Mouse (Mus musculus) adrenal gland, postnatal 36 days (tissue): ENCODE data around the gene Rxrb. TPM values are rescaled to one million over a fixed set of nuclear protein-coding genes. Genes with fewer than 3 reads are reported as not detected.

ENCODE experiments used
- DNase-seq, 2 experiments: peaks; one replicate each; pipeline ENCODE4 v3.0.0; 2021; ENCODE audit warnings: mixed read lengths in 1 of 2
- total RNA-seq, 2 experiments: library from RNA; stranded (reverse); gene quantifications; 2 replicates each; pipeline ENCODE4 v1.2.3; 2021

The Rxrb gene
- total RNA-seq, 2 experiments from 2014 or later = 53.5 to 55.7 TPM

DNA sequence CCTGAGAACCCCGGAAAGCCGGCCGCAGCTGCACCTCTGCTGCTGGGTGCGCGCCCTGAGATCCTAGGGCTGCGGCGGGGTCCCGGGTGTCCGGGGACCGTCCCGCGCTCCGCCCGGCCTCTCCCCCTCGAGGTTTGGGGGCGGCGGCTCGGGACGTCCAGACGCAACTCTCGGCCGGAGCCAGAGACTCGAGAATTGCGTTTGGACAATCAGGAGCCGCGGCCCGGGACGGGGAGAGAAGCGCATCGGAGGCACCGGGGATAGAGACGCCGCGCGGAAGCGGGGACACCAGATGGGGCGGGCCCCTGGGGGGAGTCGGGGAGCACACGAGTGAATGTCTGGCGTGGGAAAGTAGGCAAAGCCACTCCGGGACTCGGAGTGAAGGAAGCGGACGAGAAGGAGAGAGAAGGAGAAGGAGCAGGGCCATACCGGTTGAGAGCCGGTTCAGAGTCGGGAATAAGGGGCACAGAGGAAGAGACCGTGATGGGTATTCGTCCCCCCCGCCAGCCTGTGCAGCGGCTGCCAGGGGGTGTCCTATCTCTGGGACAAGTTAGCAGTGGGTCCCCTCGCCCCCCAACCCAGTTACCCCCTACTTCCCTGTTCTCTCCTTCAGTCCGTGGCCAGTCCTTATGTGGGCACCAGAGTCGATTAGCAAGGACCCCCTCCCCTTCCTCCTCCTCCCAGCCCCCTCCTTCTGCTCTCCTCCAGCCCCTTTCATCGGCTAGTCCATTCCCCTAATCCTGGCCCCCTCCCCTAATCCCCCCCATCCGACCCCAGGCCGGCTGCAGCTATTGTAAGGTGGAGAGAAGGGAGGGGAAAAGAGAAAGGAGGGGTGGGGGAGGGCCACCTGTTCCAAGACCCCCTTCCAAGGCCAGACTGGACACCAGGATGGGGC is 6.5 kb upstream of the Rxrb start:
- peak; percentile 57 to 71 for DNase-seq

GRCm38 (mm10) chr17:34025756-34026151 is 5.9 kb upstream of the Rxrb start:
- DNase-seq = no peak

- no peak for DNase-seq
These were observed 5.4 kb upstream of the Rxrb start for GRCm38 (mm10) chr17:34026221-34026620.

- DNase-seq = peak; percentile 61 to 66
These were observed 4.5 kb upstream of the Rxrb start for GRCm38 (mm10) chr17:34026917-34027655.

DNA sequence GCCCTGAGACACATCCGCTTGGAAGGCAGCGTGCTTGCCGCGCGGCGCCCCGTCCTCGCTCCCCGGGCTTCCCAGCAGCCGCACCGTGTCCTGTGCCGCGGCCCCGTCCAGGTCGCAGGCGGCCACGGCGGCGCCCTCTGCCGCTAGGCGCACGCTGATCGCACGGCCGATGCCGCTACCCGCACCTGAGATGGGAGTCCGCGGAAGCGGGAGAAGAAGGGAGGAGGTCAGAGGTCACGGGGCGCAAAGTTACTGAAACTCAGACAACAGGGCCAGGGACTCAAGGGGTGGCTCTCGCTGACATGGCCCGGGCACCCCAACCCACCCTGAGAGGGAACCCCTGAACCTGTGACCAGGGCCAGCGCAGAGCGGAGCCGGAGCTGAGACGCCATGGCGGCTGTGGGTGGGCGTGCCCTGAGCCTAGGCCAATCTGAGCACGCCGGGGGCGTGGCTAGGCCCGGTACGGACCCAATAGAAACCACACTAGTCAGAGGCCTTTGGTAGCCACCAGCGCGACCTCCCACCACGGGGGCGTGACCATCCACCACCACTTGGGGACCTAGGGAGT is 3.9 kb upstream of the Rxrb start, which contains the start of gene H2-Ke6:
H2-Ke6 (minus strand) TSS at position 405 of the 568 bp plus-strand sequence.
- peak; percentile 96 to 97 for DNase-seq

DNA sequence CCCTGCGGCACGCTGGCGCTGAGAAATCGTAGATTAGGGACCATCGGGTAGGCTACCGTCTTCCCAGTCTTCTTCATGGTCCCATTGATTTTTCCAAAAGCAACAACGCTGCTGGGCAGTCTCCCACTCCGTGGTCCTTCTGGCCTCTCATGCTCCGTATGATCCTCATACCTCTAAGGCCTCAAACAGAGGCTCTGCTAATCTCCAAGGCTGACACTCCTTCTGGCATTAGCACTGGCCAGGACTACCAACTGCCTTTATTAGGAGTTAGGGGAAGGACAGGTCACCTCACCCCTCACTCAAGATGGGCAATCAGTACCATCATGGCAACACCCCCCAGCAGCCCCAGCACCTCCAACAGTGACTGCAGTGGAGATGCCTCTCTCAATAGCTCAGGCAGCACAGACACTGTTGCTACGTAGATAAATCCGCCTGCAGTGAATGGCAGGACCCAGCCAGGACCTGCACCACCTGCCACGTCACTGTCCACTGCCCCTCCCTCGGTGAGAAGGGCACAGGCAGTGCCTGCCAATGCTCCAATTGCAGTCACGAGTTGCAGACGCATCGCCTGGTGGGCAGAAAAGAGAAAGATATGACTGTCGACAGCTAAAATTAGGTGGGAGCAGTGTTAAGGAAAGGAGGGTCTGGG is 3.0 kb upstream of the Rxrb start:
- no peak for DNase-seq

DNA sequence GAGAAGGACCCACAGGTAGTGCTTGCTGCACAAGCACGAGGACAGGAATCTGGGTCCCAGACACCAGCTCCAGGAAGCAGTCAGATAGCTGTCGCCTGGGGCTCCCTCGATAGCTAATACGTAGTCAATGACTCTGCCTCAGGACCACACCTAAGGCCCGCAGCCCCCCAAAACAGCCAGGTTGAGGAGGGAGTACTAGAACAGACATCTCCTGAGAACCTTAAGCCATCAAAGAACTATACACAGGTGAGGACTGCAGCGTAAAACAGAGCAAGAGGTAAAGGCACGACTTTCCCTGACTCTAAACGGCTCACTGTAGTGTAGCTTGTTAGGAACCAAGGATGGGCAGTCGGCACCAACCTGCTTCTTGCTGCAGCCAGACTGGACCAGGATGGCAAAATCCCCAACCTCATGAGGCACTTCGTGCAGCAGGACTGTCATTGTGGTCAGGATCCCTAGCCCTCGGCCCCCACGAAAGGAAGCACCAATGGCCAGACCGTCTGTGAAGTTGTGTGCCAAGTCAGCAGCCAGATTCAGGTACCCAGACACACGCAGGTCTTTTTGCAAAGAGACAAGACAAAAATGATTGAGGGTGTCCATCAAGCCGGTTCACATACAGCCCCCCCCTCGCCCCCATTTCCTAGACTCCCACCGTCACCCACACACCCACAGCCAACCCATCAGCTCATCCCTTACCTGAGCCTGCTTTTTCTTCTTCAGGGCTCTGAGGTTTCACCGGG is 2.3 kb upstream of the Rxrb start:
- no peak for DNase-seq

DNA sequence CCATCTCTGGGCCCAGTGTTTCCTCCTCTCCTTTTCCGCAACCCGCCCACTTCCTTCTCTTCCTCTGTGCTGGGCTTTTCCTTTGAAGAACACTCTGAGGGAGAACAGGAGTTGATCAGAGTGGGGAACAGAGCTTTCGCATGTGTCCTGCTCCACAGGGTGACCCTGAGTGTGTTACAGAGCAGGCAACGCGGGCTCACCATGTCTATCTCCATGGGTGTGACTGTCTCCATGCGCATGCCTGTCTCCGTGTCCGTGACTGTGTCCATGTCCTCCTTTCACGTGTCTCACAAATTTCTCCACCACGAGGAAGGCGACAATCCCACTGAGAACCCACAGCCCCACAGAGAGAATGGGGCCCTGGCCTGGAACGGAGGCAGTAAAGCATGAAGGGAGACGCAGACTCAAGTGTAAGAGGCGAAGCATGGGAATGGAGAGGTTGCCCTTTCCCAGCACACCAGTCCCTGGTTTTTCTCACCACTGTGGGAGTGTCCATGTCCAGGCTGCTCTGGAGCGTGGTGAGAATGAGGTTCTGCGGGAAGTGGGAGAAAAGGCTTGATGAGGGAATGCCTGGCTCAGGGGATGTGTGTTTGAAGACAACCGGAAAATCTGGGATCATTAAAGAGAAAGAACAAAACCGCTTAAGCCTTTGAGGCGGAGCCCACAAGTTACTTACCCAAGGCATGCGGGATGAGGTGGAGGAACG is 1.6 kb upstream of the Rxrb start:
- DNase-seq = no peak

GRCm38 (mm10) chr17:34030861-34031326 is 718 bp upstream of the Rxrb start:
- peak in 1 of 2 experiments; percentile 44 for DNase-seq

DNA sequence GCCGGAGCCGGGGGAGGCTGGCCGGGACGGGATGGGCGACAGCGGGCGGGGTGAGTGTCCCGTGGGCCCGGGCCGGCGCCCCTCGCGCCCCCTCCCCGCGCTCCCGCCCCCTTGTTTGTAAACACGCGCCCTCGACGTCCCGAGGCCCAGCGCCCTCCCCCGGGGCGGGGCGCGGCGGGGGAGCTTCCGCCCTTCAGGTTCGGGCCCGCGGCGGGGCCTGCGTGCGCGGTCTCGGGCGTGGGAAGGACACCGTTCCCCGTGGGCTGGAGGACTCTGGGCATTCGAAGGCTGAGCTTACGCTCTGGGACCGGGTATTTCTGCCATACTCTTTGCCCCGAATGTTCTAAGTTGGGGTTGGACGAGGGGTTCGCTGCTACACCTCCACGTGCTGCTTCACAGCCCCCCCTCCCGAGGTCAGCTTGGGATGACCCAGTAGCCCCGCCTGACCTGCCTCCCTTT is 591 bp downstream of the Rxrb start:
- DNase-seq = peak; percentile 81 to 88

DNA sequence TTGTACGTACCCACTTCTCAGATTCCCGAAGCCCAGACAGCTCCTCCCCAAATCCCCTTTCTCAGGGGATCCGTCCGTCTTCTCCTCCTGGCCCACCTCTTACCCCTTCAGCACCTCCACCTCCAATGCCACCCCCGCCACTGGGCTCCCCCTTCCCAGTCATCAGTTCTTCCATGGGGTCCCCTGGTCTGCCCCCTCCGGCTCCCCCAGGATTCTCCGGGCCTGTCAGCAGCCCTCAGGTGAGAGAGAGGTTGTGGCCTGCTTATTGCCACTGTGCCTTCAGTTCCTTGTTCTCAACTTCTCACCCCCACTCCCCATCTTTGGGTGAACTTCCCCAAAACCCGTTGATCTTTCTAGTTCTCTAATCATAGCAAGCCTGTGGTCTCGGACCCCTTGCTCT is 1.2 kb downstream of the Rxrb start:
- peak in 1 of 2 experiments; percentile 40 for DNase-seq

- DNase-seq = no peak
These were observed 1.8 kb downstream of the Rxrb start for GRCm38 (mm10) chr17:34033441-34033840.

- DNase-seq = peak; percentile 68 to 81
These were observed 2.5 kb downstream of the Rxrb start for GRCm38 (mm10) chr17:34034064-34034463.

- no peak for DNase-seq
These were observed 3.9 kb downstream of the Rxrb start for GRCm38 (mm10) chr17:34035517-34035916.

DNA sequence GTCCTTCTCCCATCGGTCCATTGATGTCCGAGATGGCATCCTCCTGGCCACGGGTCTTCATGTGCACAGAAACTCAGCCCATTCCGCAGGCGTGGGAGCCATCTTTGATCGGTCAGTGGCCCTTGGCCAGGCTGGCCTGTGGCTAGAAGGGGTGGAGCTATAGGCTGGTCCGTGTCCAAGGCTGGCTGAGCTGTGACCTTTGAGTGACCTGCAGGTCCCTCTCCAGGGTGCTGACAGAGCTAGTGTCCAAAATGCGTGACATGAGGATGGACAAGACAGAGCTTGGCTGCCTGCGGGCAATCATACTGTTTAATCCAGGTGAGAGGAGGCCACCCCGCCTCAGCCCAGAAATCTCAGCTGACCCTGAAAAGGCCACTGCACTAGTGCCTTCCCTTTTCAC is 5.0 kb downstream of the Rxrb start:
- peak; percentile 41 to 62 for DNase-seq

DNA sequence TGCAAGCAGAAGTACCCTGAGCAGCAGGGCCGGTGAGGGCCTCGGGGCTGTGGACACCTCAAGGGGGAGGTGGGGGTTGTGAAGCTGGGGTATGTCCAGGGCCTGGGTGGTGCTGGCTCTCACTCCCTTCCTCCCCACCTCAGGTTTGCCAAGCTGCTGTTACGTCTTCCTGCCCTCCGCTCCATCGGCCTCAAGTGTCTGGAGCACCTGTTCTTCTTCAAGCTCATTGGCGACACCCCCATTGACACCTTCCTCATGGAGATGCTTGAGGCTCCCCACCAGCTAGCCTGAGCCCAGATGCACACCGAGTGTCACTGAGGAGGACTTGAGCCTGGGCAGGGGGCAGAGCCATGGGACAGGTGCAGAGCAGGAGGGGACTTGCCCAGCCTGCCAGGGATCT is 5.6 kb downstream of the Rxrb start:
- DNase-seq = no peak

- peak in 1 of 2 experiments; percentile 55 for DNase-seq
These were observed 6.8 kb downstream of the Rxrb start for GRCm38 (mm10) chr17:34038440-34038839.

DNA sequence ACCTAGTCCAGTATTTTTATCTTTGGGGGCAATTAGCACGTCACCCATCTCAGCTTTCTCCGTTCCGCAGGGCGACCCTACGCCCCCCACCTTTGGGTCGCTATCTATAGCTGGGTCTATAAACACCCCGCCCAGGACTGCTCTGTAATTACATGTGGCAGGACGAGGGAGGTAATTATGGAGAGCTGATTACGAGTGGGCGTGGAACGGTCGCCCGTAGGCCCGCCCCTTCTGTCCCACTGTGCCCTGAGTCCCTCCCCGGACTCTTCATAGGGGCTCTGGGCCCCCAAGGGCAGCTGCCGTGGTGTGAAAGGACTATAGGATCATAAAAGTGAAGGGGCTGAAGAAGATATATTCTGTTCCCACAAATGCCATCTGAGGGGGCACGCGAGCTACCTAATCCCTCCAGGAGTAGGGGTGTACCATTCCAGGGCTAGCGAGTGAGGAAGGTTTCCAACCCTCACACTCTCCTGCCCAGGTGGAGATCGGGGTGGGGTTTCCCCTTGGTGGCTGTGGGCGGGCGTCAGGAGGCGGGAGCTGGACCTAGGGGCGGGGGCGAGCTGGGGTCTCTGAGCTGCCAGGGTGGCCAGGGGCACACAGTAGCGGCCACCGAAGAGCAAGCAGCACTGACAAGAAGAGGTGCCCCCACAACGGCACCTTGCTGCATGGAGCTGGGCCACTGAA is 7.4 kb downstream of the Rxrb start, which contains the start of gene Col11a2:
Col11a2 (plus strand) TSS at position 560 of the 684 bp plus-strand sequence.
- DNase-seq = no peak

DNA sequence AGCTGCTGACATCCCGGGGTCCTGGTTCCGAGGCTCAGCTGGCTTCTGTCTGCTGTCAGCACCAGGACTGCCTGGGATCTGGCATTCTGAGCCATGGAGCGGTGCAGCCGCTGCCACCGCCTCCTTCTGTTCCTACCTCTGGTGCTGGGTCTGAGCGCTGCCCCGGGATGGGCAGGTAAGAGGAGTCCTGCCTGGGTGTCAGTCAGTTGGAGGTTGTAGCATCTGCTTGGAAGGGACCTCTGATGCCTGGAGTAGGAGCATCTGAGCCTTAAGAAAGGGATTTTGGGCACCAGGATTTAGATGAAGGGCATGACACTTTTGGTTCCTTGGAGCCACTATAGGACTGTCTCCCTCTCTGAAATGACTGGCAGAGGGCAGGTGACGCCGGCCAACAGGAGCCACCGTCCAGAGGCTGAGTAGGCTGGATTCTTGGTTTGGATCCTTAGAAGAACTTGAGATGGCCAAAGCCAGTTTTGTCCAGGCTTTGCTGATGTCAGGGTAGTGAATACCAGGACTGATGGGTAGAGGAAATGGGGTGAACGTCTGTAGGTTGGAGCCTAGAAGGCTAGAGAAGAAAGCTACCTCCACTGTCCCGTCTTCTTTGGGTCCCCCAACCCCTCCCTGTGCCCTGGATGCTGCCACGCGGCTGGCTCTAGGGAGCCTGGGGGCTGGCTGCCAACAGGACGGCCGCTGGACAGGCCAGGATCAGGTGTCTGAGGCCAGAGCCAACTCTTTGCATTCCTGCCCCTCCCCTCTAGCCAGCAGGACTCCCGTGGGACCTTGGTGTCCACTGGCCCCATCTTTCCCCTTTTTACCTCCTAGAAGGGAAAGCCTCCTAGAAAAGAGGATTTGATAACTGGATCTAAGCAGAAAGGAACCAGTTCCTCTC is 8.2 kb downstream of the Rxrb start:
- DNase-seq = peak in 1 of 2 experiments; percentile 64
